Mouse (Mus musculus) T-helper 2 cell (primary cell): ENCODE results near the gene Trim62.

Experiments
- in situ Hi-C: fragments of 300-600 bp; cut with MboI, MseI; formaldehyde crosslinking; loops from one replicate; pipeline ENCODE4 v1.15.1; 2025; ENCODE audit warnings: high pct_unique_total_duplicates

The Trim62 gene

GRCm38 (mm10) chr4:128883379-128883781 is at the start of gene Trim62:
TSS of gene Trim62 (plus strand) at chr4:128883580.
- in situ Hi-C loops: no loop called here

- in situ Hi-C loops: no loop called here
These were observed 45.2 kb upstream of the Trim62 start for GRCm38 (mm10) chr4:128838202-128838601.

DNA sequence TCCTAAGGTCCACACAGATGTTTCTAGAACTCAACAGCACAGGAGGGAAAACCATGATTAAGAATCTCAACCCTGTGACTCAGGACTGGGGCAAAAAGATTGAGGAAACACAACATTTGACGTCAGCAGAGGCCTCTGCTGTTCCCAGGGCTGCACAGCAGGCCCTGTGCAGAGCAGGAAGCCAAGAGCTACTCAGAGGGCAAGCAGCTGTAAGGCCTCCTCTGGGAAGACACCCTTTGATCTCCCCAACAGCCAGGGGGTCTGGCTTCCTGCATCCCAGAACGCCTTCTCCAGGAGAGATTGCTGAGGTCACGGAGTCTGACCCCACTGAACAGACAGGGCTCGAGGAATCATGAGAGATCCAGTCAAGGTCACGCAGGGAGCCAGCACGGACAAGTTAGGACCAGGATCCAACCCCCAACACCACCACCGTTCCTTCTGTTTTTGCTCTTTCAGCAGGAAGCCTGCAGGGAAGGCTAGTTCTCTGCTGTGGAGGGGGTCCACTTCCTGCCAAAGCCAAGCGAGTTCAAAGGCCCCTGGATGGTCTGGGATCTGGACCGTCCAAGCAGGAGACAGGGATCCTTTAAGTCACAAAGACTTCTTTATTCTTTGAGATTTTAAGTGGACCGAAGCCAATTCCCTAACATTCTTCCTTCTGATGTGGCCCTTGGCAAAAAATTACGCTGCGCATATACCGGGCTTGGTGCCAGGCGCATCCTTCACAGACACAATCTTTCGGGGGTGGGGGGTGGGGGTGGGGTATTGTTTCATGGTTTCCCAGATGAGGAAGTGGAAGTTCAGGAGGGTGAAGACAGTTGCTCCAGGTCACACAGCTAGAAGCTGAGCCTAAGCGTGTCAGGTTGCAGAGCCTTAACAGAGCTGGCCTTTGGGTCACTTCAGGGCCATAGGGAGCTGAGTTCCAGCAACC is 43.3 kb upstream of the Trim62 start:
- in situ Hi-C loops: no loop called here

- in situ Hi-C loops: no loop called here
These were observed 42.1 kb upstream of the Trim62 start for GRCm38 (mm10) chr4:128841259-128841658.

DNA sequence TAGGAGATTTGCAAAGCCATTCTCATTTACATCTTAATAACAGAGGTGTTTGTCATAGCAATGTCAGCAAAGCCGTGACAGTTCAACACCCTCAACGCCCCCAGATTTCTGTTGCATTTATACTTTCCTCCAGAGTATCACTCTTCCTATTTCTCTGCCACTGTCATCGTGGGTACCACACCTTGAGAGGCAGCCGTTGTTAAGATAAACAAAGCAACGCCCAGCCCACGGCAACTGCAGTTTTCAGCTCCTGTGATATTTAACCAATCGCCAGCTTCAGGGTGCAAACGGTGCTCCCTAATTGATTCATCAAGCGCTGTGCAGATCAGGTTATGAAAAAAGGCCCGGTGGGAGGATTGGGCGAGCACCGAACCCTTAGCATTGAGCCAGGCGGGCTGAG is 38.8 kb upstream of the Trim62 start:
- in situ Hi-C loops: no loop called here

DNA sequence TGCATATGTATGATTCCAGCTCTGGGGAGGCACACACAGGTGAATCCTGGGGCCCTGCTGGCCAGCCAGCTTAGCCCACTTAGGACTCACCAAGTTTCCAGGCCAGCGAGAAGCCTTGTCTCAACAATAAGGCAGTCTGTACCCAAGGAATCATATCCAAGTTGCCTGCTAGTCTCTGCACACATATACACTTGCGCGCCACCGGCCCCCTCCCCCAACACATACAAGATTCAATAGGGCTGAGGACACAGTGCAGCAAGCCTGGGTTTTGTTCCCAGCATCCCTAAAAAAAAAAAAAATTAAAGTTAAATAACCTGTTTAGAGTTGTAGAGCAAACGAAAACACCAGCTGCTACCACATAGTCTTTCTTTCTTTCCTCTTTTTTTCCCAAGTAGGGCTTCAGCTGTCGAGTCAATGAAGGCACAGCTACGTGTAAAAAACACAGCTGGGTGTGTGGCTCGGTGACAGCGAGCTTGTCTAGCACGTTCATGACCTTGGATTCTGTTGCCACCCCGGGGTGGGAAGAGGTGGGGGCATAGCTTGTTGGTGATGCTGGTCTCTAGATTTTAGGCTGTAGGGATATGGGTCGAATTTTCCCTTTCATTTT is 37.9 kb upstream of the Trim62 start:
- in situ Hi-C loops: no loop called here

GRCm38 (mm10) chr4:128848961-128849360 is 34.4 kb upstream of the Trim62 start:
- in situ Hi-C loops: no loop called here

DNA sequence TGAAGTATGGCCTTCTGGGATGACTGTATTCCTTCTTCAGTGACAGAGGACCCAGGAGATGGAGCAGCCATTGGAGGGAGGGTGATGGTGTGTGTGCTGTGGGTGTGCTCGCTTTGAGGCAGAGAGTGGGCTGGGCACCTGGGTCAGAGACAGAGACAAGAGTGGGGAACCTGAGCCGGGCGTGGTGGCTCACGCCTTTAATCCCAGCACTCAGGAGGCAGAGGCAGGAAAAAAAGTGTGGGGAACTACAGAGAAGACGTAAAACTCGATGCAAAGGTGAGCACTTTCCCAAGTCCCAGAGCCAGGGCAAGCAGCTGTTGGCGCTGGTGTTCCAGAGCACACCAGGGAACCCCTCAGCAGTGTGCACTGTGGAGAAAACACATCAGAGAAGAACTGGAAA is 33.7 kb upstream of the Trim62 start:
- in situ Hi-C loops: loop anchor here (10.0 kb wide), 2 partner anchors 85 to 135 kb away; no protein-coding TSS in a partner anchor

GRCm38 (mm10) chr4:128852266-128852887 is 31.0 kb upstream of the Trim62 start:
- in situ Hi-C loops: loop anchor here (10.0 kb wide), 2 partner anchors 88 to 138 kb away; no protein-coding TSS in a partner anchor

DNA sequence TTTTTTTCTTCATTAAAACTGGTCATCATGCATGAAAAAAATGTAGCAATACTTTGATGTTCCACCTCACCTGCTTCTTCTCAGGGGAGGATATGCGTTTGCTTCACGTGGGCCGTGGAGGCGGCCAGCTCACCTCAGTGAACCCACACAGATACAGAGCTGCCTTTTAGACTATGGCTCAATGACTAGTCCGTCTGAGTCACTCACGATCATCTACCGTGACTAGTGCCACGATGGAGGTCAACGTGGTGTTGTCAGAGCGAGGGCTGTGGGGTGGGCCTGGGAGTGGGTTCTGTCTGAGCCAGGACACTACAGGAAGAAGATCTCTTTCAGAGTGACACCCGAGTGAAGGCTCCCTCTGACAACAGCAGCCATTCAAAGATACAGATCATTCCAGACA is 30.3 kb upstream of the Trim62 start:
- in situ Hi-C loops: loop anchor here (10.0 kb wide), 2 partner anchors 88 to 138 kb away; no protein-coding TSS in a partner anchor

GRCm38 (mm10) chr4:128855613-128856040 is 27.8 kb upstream of the Trim62 start:
- in situ Hi-C loops: loop anchor here (10.0 kb wide), 2 partner anchors 91 to 141 kb away; no protein-coding TSS in a partner anchor

DNA sequence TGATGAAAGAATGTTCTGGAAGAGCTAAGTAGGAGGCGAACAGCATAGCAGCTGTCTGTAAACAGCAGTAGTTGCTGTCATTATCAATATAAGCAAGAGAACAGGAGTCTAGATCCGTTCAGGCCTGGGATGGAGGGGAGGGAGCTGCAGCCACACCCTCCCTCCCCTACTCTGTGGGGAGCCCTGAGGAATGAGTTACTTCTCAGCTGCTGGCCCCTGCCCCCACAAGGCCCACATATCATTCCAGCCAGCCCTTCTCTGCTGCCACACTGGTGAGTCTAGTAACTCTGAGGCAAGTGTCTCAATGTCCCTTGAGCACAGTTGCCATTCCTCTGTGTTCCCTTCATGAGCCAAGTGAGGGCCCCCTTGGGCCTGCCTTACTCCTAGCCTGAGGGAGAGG is 26.2 kb upstream of the Trim62 start:
- in situ Hi-C loops: loop anchor here (10.0 kb wide), 2 partner anchors 92 to 142 kb away; no protein-coding TSS in a partner anchor

- in situ Hi-C loops: loop anchor here (10.0 kb wide), 2 partner anchors 93 to 143 kb away; no protein-coding TSS in a partner anchor
These were observed 25.2 kb upstream of the Trim62 start for GRCm38 (mm10) chr4:128858226-128858625.

GRCm38 (mm10) chr4:128858878-128859277 is 24.5 kb upstream of the Trim62 start:
- in situ Hi-C loops: loop anchor here (10.0 kb wide), 2 partner anchors 94 to 144 kb away; no protein-coding TSS in a partner anchor

- in situ Hi-C loops: no loop called here
These were observed 10.4 kb upstream of the Trim62 start for GRCm38 (mm10) chr4:128872992-128873391.

GRCm38 (mm10) chr4:128874062-128874461 is 9.3 kb upstream of the Trim62 start:
- in situ Hi-C loops: no loop called here

DNA sequence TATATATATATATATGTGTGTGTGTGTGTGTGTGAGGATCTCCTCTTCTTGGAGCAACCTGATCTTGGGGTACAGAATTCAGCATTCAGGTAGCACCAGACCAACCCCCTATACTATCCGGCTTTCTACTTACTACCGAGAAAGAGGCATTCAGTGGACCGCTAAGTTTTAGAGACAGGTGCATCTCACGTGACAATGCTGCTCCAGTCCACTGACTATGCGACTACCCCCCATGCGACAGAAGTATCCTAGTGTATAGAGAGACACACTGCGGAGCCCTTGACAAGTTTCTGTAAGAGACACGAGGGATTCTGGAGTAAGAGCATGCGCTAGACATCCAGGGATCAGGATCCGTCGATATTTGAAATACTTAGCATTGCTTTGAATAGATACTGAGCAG is 7.9 kb upstream of the Trim62 start:
- in situ Hi-C loops: no loop called here

GRCm38 (mm10) chr4:128877520-128877919 is 5.9 kb upstream of the Trim62 start:
- in situ Hi-C loops: no loop called here

DNA sequence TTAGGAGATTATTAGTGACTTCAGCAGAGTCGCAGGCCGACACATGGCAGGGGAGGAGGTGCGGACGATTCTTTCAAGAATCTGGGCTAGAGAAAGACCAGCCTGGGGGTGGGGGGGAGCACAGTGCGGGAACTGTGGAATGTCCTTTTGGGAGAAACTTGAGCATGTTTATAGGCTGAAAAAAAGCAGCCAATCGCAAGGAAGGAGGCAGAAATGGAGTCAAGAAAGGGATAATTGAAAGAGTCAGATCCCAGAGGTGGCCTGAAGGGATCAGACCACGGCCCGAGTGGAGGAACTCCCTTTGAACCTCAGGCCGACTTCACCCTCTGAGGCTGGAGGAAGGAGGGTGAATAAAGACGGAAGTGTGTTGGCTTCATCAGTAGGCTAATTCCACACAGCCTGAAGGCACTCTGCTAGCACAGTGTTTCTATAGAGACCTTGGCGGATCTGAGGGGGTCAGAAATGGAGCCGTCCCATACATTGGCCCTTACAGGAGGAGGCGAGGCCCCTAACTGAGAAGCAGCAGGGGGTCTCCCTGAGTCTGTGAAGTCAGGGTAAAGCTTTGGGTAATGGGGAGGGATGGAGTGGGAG is 4.4 kb upstream of the Trim62 start:
- in situ Hi-C loops: no loop called here

DNA sequence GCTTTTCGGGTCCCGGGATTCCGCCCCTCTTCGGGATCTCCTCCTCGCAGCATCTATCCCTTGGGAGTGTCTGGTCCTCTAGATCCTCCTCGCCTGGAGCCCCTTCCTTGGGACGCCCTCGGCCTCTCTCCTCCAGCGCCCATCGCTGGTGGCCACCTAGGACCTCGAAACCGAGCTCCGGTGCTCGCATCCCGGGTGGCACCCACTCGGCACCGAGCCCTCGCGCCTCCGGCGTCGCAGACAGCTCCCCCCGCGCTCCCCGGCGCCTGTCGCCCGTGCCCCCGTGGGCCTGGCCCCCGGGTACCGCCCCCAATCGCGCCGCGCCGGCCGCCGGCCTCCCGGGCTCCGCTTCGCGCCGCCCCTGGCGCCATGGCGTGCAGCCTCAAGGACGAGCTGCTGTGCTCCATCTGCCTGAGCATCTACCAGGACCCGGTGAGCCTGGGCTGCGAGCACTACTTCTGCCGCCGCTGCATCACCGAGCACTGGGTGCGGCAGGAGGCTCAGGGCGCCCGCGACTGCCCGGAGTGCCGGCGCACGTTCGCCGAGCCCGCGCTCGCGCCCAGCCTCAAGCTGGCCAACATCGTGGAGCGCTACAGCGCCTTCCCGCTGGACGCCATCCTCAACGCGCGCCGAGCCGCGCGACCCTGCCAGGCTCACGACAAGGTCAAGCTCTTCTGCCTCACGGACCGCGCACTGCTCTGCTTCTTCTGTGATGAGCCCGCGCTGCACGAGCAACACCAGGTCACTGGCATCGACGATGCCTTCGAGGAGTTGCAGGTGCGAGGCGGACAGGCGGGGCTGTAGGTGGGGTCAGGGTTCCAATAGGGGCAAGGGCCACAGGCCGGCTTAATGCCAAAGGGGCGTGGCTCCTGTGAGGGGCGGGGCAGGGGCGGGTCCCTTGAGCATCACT is 676 bp downstream of the Trim62 start:
- in situ Hi-C loops: no loop called here
